Mouse (Mus musculus) spleen, adult 2 months (tissue): ENCODE measurements around the gene Trim15. TPM values are rescaled to one million over a fixed set of nuclear protein-coding genes. Genes with fewer than 3 reads are reported as not detected.
A peak's percentile ranks its signal among the peaks of the same experiment; 100 is the strongest.

Experiments used
- DNase-seq, 2 experiments: peaks; one replicate each; pipeline versions ENCODE4 v3.0.0 to v3.0.0-alpha.2; 2012 to 2021; ENCODE audit warnings: low spot score in 2 of 2, low read depth in 1 of 2
- H3K27ac ChIP-seq: fragments of 200-500 bp; 2 replicates; pipeline ENCODE4 v1.5.1; 2012; ENCODE audit warnings: low read length, inconsistent platforms; ENCODE audit not compliant: insufficient read depth
- H3K27me3 ChIP-seq: fragments of 200-500 bp; 2 replicates; pipeline ENCODE4 v1.6.1; 2012; ENCODE audit warnings: mild to moderate bottlenecking, moderate library complexity, low read length, inconsistent platforms; ENCODE audit not compliant: control insufficient read depth, insufficient read depth
- H3K36me3 ChIP-seq: fragments of 200-500 bp; 2 replicates; pipeline ENCODE4 v1.6.1; 2012; ENCODE audit warnings: mild to moderate bottlenecking, low read length, inconsistent platforms; ENCODE audit not compliant: control insufficient read depth, insufficient read depth
- H3K4me1 ChIP-seq: fragments of 200-500 bp; 2 replicates; pipeline ENCODE4 v1.6.1; 2011; ENCODE audit warnings: inconsistent platforms; ENCODE audit not compliant: control insufficient read depth, insufficient read depth, insufficient read length
- H3K4me3 ChIP-seq: fragments of 200-500 bp; 2 replicates; pipeline ENCODE4 v1.5.1; 2011; ENCODE audit warnings: mild to moderate bottlenecking, inconsistent platforms; ENCODE audit not compliant: insufficient read depth, insufficient read length; ENCODE audit errors: extremely low read depth
- CTCF ChIP-seq: fragments of 200-500 bp; IDR thresholded peaks from 2 replicates; pipeline ENCODE4 v1.5.1; 2011; ENCODE audit warnings: mild to moderate bottlenecking, inconsistent platforms; ENCODE audit not compliant: insufficient read depth, insufficient read length, insufficient replicate concordance; ENCODE audit errors: extremely low read depth
- POLR2A ChIP-seq: fragments of 200-500 bp; IDR thresholded peaks from 2 replicates; pipeline ENCODE4 v1.6.1; 2011; ENCODE audit warnings: low read depth, low read length, inconsistent platforms
- WGBS: fragments of 180-500 bp; shearing (Covaris S2); methylation state at CpG from one replicate; pipeline ENCODE4 v1.1.7; 2018; 5-methylcytosine and 5-hydroxymethylcytosine counted together
- polyA plus RNA-seq: library from polyadenylated mRNA; depleted of rRNA; stranded (reverse); fragments of >200 nt; gene quantifications from 2 replicates; pipeline ENCODE4 v1.2.3, GENCODE M21; 2012

Trim15 gene
- polyA plus RNA-seq, 1 experiment: 0.04 TPM

- Histone ChIP-seq H3K4me3 (0 out of 2 replicates have a peak overlapping the region, but pooled peaks have one; percentile 21), H3K27ac (peak overlapping the region; percentile 54; the same call in 1 of the 2 replicates), H3K27me3 (0 out of 2 replicates have a peak, but pooled peaks cover 4% of the 10 kb centered on the region), H3K4me1 (no peaks in the 10 kb centered on the region), H3K36me3 (no peaks in the 10 kb centered on the region; the same call in 1 of the 2 replicates)
- WGBS: 79% methylated on average over 25 of the region's 25 CpGs
- no peak for DNase-seq
- no peak for TF ChIP-seq POLR2A
- TF ChIP-seq CTCF: no peak
These were observed 3.2 kb upstream of the Trim15 start for GRCm38 (mm10) chr17:36869955-36870810.

GRCm38 (mm10) chr17:36869284-36869954 lies 2.4 kb upstream of the Trim15 start, which contains the start of gene Trim10:
Trim10 (plus strand) TSS chr17:36869574.
- Histone ChIP-seq H3K27me3 (0 out of 2 replicates have a peak, but pooled peaks cover 4% of the 10 kb centered on the region), H3K36me3 (no peaks in the 10 kb centered on the region; the same call in 1 of the 2 replicates), H3K4me3 (0 out of 2 replicates have a peak within 1 kb of the TSS, but pooled peaks have one; percentile 21), H3K27ac (peak within 1 kb of the TSS; percentile 54; the same call in 1 of the 2 replicates), H3K4me1 (no peaks in the 10 kb centered on the region)
- TF ChIP-seq CTCF: no peak
- TF ChIP-seq POLR2A: no peak
- no peak for DNase-seq
- WGBS: 73% methylated on average over 4 of the region's 4 CpGs

GRCm38 (mm10) chr17:36868836-36869235 lies 1.8 kb upstream of the Trim15 start:
- H3K4me1 ChIP-seq: no peaks in the 10 kb centered on the region
- WGBS: 72% methylated on average over 2 of the region's 2 CpGs
- TF ChIP-seq CTCF (no peak), POLR2A (no peak)
- H3K27me3 ChIP-seq: 0 out of 2 replicates have a peak, but pooled peaks cover 4% of the 10 kb centered on the region
- no peak overlapping the region for H3K4me3 ChIP-seq
- H3K36me3 ChIP-seq: no peaks in the 10 kb centered on the region; the same call in 1 of the 2 replicates
- H3K27ac ChIP-seq: no peak overlapping the region
- DNase-seq: no peak

- 30% methylated on average over 2 of the region's 2 CpGs for WGBS
- Histone ChIP-seq H3K27me3 (0 out of 2 replicates have a peak, but pooled peaks cover 4% of the 10 kb centered on the region), H3K4me1 (no peaks in the 10 kb centered on the region), H3K27ac (no peak overlapping the region), H3K36me3 (peaks cover 16% of the 10 kb centered on the region), H3K4me3 (no peak overlapping the region)
- DNase-seq: no peak
- no peak for TF ChIP-seq POLR2A
- no peak for TF ChIP-seq CTCF
These were observed 5.3 kb downstream of the Trim15 start for GRCm38 (mm10) chr17:36861680-36862079.

- Histone ChIP-seq H3K4me1 (no peaks in the 10 kb centered on the region), H3K36me3 (peaks cover 34% of the 10 kb centered on the region), H3K27ac (no peak overlapping the region), H3K4me3 (no peak overlapping the region), H3K27me3 (no peaks in the 10 kb centered on the region)
- no peak for TF ChIP-seq POLR2A
- no peak for DNase-seq
- WGBS: 66% methylated on average over 3 of the region's 3 CpGs
These were observed 8.8 kb downstream of the Trim15 start for GRCm38 (mm10) chr17:36858181-36858580.

- H3K36me3 ChIP-seq: peaks cover 51% of the 10 kb centered on the region
- H3K4me3 ChIP-seq: no peak overlapping the region
- TF ChIP-seq CTCF (no peak), POLR2A (no peak)
- no peak for DNase-seq
- H3K27ac ChIP-seq: no peak overlapping the region
- no peaks in the 10 kb centered on the region for H3K4me1 ChIP-seq
- WGBS: 93% methylated on average over 4 of the region's 4 CpGs
- H3K27me3 ChIP-seq: no peaks in the 10 kb centered on the region
These were observed 10.8 kb downstream of the Trim15 start for GRCm38 (mm10) chr17:36856236-36856635.

- no peak for DNase-seq
- Histone ChIP-seq H3K27me3 (no peaks in the 10 kb centered on the region), H3K4me1 (no peaks in the 10 kb centered on the region), H3K27ac (no peak overlapping the region), H3K36me3 (peaks cover 57% of the 10 kb centered on the region), H3K4me3 (no peak overlapping the region)
- WGBS: 93% methylated on average over 3 of the region's 3 CpGs
- TF ChIP-seq CTCF (no peak), POLR2A (no peak)
These were observed 11.5 kb downstream of the Trim15 start for GRCm38 (mm10) chr17:36855484-36855883.
